Mouse (Mus musculus) forebrain, embryonic 12.5 days (tissue): ENCODE measurements around the gene Syne3. TPM values are rescaled to one million over a fixed set of nuclear protein-coding genes. Genes with fewer than 3 reads are reported as not detected.
A peak's percentile ranks its signal among the peaks of the same experiment; 100 is the strongest.

Experiments
- ATAC-seq: fragments of 200-750 bp; cut with Nextera tagmentation; 2 replicates; pipeline ENCODE4 v1.8.0; 2017; ENCODE audit warnings: moderate TSS enrichment; ENCODE audit not compliant: low FRiP score
- H3K27ac ChIP-seq: fragments of 300-500 bp; sonication (generic); 2 replicates; pipeline ENCODE4 v1.5.1; 2016; ENCODE audit warnings: mild to moderate bottlenecking
- H3K27me3 ChIP-seq: fragments of 300-500 bp; sonication (generic); 2 replicates; pipeline ENCODE4 v1.6.1; 2016; ENCODE audit warnings: mild to moderate bottlenecking
- H3K36me3 ChIP-seq: fragments of 300-500 bp; sonication (generic); replicated peaks from 2 replicates; pipeline ENCODE4 v1.6.1; 2016; ENCODE audit warnings: mild to moderate bottlenecking
- H3K4me1 ChIP-seq: fragments of 300-500 bp; sonication (generic); 2 replicates; pipeline ENCODE4 v1.6.1; 2016
- H3K4me2 ChIP-seq: fragments of 300-500 bp; sonication (generic); 2 replicates; pipeline ENCODE4 v1.6.1; 2016; ENCODE audit warnings: mild to moderate bottlenecking, moderate library complexity
- H3K4me3 ChIP-seq: fragments of 300-500 bp; sonication (generic); replicated peaks from 2 replicates; pipeline ENCODE4 v1.5.1; 2016; ENCODE audit warnings: mild to moderate bottlenecking
- H3K9ac ChIP-seq: fragments of 300-500 bp; sonication (generic); 2 replicates; pipeline ENCODE4 v1.6.1; 2016; ENCODE audit warnings: mild to moderate bottlenecking
- H3K9me3 ChIP-seq: fragments of 300-500 bp; sonication (generic); 2 replicates; pipeline ENCODE4 v1.6.1; 2016
- WGBS: fragments of 180-500 bp; shearing (Covaris S2); methylation state at CpG from one replicate; pipeline ENCODE4 v1.1.7; 2016; 5-methylcytosine and 5-hydroxymethylcytosine counted together
- polyA plus RNA-seq: library from polyadenylated mRNA; unstranded; fragments of >200 nt; fragmentation: Nextera tagmentation; extraction: Ambion mirVana; gene quantifications from 2 replicates; pipeline ENCODE4 v1.2.1, GENCODE M21; 2016

Syne3 gene
- polyA plus RNA-seq, 1 experiment from 2014 or later = 0.13 TPM

DNA sequence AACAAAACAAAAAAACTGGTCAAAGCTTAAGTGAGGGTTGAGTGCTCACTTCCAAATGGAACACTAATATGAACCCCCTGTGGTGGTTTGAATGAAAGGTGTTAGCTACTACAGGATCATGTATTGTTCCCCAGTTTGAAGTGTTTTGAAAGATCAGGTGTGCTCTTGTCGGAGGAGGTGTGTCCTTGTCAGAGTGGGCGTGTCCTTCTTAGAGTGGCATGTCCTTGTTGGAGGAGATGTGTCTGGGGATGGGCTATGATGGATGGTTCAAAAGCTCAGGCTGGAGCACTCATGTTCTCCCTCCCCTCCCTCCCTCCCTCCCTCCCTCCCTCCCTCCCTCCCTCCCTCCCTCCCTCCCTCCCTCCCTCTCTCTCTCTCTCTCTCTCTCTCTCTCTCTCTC lies 61.7 kb downstream of the Syne3 start:
- H3K27ac ChIP-seq = no peak overlapping the region
- 73% methylated on average over 2 of the region's 2 CpGs for WGBS
- no peak overlapping the region for H3K4me2 ChIP-seq
- H3K27me3 ChIP-seq = no peaks in the 10 kb centered on the region
- no peaks in the 10 kb centered on the region for H3K36me3 ChIP-seq
- H3K9me3 ChIP-seq = no peaks in the 10 kb centered on the region
- no peaks in the 10 kb centered on the region for H3K4me1 ChIP-seq
- H3K4me3 ChIP-seq = no peak overlapping the region
- no peak overlapping the region for H3K9ac ChIP-seq
- no peak for ATAC-seq

GRCm38 (mm10) chr12:104946231-104946630 lies 63.4 kb downstream of the Syne3 start:
- no peak for ATAC-seq
- 94% methylated on average over 6 of the region's 6 CpGs for WGBS

GRCm38 (mm10) chr12:104940466-104940865 lies 69.1 kb downstream of the Syne3 start:
- H3K27me3 ChIP-seq = peaks cover 13% of the 10 kb centered on the region; the same call in 1 of the 2 replicates
- H3K4me3 ChIP-seq = no peak overlapping the region
- no peak overlapping the region for H3K4me2 ChIP-seq
- 85% methylated on average over 9 of the region's 9 CpGs for WGBS
- H3K27ac ChIP-seq = no peak overlapping the region
- H3K9ac ChIP-seq = no peak overlapping the region
- ATAC-seq = no peak
- H3K36me3 ChIP-seq = no peaks in the 10 kb centered on the region
- peaks cover 9% of the 10 kb centered on the region; the same call in 1 of the 2 replicates for H3K4me1 ChIP-seq
- no peaks in the 10 kb centered on the region for H3K9me3 ChIP-seq

More at GRCm38 (mm10) chr12:104946231-104946630, 63.4 kb downstream of the Syne3 start:
- no peak overlapping the region for H3K4me2 ChIP-seq
- no peaks in the 10 kb centered on the region for H3K27me3 ChIP-seq
- no peak overlapping the region for H3K27ac ChIP-seq
- no peak overlapping the region for H3K9ac ChIP-seq
- no peaks in the 10 kb centered on the region for H3K36me3 ChIP-seq
- H3K9me3 ChIP-seq = no peaks in the 10 kb centered on the region
- H3K4me3 ChIP-seq = no peak overlapping the region
- no peaks in the 10 kb centered on the region for H3K4me1 ChIP-seq

GRCm38 (mm10) chr12:104940027-104940386 lies 69.6 kb downstream of the Syne3 start:
- Histone ChIP-seq H3K4me2 (no peak overlapping the region), H3K9me3 (no peaks in the 10 kb centered on the region), H3K27ac (no peak overlapping the region), H3K4me1 (peaks cover 9% of the 10 kb centered on the region; the same call in 1 of the 2 replicates), H3K27me3 (peaks cover 13% of the 10 kb centered on the region; the same call in 1 of the 2 replicates), H3K9ac (no peak overlapping the region), H3K4me3 (no peak overlapping the region), H3K36me3 (no peaks in the 10 kb centered on the region)
- peak; percentile 50; the same call in 1 of the 2 replicates for ATAC-seq
- 18% methylated on average over 4 of the region's 4 CpGs for WGBS

DNA sequence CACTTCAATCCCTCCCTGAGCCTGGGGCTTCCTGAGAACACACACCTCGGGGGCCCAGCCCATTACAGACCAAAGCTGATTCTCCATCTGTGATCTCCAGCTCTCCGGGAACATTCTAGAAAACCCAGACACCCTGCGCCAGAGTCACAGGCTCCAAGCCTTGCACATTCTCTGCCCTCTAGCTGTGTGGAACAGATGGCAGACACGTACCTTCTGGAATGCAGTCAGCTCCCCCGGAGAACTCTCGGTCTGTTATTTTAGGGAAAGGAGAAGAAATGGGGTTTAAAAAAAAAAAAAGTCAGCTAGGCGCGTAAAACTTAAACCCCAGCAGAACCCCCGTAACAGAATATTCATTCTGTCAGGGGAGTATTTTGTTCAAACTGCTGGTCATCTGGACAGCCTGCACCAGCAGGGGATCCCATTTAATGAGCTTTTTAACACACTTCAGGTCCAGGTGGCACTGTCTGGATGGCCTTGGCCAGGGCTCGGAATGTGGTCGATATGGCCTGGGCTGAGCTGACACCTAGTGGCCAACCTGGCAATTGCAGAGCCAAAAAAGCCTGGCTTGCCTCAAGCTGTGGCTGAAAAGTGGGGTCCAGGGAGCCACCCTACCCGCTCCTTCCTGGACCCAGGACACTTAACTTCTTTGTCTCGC lies 70.1 kb downstream of the Syne3 start:
- H3K4me2 ChIP-seq = no peak overlapping the region

DNA sequence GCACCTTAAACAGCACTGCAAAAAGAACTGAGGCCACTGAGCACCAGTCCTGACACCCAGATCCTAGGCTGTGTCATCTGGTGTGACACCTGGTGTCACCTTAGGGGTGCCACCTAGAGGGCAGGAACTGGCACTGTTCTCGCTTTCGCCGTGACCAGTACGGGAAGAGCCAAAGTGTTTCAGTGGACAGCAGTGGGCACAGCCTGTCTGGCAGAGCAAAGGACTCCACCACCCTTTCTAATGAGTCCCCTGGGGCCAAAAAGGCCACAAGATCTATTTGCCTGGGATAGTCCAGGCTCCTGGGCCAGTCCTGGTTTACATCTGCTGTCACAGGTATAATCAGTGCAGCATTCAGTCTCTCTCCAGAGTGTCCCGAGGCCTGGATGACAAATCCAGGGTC lies 70.7 kb downstream of the Syne3 start:
- no peaks in the 10 kb centered on the region for H3K36me3 ChIP-seq
- no peak overlapping the region for H3K4me2 ChIP-seq
- H3K4me3 ChIP-seq = no peak overlapping the region
- 67% methylated on average over 5 of the region's 5 CpGs for WGBS
- peaks cover 13% of the 10 kb centered on the region; the same call in 1 of the 2 replicates for H3K27me3 ChIP-seq
- no peaks in the 10 kb centered on the region for H3K9me3 ChIP-seq
- no peak; the same call in 1 of the 2 replicates for ATAC-seq
- H3K27ac ChIP-seq = no peak overlapping the region
- peaks cover 9% of the 10 kb centered on the region; the same call in 1 of the 2 replicates for H3K4me1 ChIP-seq
- no peak overlapping the region for H3K9ac ChIP-seq

More for the DNA sequence above, 70.1 kb downstream of the Syne3 start:
- Histone ChIP-seq H3K4me1 (peaks cover 9% of the 10 kb centered on the region; the same call in 1 of the 2 replicates), H3K27me3 (peaks cover 13% of the 10 kb centered on the region; the same call in 1 of the 2 replicates), H3K27ac (no peak overlapping the region), H3K4me3 (no peak overlapping the region), H3K9me3 (no peaks in the 10 kb centered on the region), H3K36me3 (no peaks in the 10 kb centered on the region), H3K9ac (no peak overlapping the region)
- peak; percentile 69 for ATAC-seq
- WGBS = 33% methylated on average over 13 of the region's 13 CpGs

DNA sequence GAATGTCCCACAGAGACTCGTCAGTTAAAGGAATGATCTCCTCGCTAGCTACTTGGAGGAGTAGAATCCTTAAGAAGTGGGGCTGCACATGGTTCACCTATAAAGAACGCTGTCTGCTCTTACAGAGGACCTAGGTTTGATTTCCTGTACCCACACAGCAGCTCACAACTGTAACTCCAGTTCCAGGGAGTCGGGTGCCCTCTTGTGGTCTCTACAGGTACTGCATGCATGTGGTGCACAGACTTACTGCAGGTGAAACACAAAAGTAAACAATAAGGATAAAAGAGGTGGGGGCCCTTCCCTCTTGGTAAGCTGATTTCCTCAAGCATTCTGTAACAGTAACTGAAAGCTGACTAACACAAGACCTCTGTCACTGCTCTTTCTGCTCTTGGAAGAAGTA lies 73.4 kb downstream of the Syne3 start:
- no peak for ATAC-seq
- no peak overlapping the region for H3K4me3 ChIP-seq
- 69% methylated on average over 4 of the region's 4 CpGs for WGBS

GRCm38 (mm10) chr12:104935144-104935543 lies 74.5 kb downstream of the Syne3 start:
- H3K9ac ChIP-seq = no peak overlapping the region
- H3K27ac ChIP-seq = no peak overlapping the region
- H3K4me3 ChIP-seq = no peak overlapping the region
- WGBS = 97% methylated on average over 8 of the region's 8 CpGs
- peaks cover 13% of the 10 kb centered on the region for H3K27me3 ChIP-seq
- no peak for ATAC-seq
- no peaks in the 10 kb centered on the region for H3K36me3 ChIP-seq
- H3K9me3 ChIP-seq = no peaks in the 10 kb centered on the region
- no peak overlapping the region for H3K4me2 ChIP-seq
- peaks cover 9% of the 10 kb centered on the region; the same call in 1 of the 2 replicates for H3K4me1 ChIP-seq

More for the DNA sequence above, 73.4 kb downstream of the Syne3 start:
- no peaks in the 10 kb centered on the region for H3K9me3 ChIP-seq
- H3K9ac ChIP-seq = no peak overlapping the region
- H3K27me3 ChIP-seq = peaks cover 17% of the 10 kb centered on the region
- H3K36me3 ChIP-seq = no peaks in the 10 kb centered on the region
- peaks cover 9% of the 10 kb centered on the region; the same call in 1 of the 2 replicates for H3K4me1 ChIP-seq
- no peak overlapping the region for H3K4me2 ChIP-seq
- H3K27ac ChIP-seq = no peak overlapping the region

DNA sequence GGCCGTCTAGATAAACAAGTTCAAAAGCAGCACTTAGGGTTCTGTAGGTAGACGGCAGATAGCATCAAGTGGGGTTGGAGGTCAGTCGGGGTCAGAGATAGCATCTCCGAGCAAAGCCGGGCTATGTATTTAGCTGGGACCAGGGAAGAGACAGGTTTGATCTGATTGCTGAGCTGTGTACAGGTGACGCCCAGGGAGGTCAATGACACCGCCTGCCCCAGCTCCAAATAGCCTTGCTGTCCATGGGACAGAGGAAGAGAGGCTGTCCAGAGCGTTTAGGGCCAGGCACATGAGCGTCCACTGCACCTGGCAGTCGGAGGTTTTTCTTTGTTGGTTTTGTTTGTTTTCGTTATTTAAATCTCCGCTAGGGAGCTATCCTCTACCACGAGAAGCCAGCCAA lies 75.8 kb downstream of the Syne3 start:
- Histone ChIP-seq H3K36me3 (no peaks in the 10 kb centered on the region), H3K27ac (no peak overlapping the region), H3K4me3 (no peak overlapping the region), H3K4me1 (no peaks in the 10 kb centered on the region), H3K9me3 (no peaks in the 10 kb centered on the region), H3K9ac (no peak overlapping the region), H3K4me2 (no peak overlapping the region), H3K27me3 (peaks cover 10% of the 10 kb centered on the region)
- WGBS = 82% methylated on average over 13 of the region's 13 CpGs
- no peak for ATAC-seq

DNA sequence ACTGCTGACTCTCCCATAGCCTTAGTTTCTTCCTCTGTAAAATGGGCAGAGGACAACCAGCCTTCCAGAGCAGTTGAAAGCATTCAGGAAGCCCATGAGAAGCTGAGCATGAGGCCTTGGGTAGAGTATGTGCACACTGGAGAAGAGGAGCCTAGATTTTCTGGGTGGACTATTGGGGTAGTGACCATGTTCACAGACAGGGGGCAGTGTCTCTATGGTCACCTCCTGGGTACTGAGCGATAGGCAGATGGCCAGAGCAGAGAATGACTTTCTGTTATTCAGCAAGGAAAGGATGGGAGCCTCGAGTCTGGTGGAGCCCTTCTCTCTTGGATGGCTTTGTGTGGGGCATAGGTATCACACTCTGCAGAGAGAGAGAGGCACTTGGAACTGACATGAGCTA lies 76.4 kb downstream of the Syne3 start:
- H3K4me1 ChIP-seq = no peaks in the 10 kb centered on the region
- ATAC-seq = no peak
- peaks cover 4% of the 10 kb centered on the region for H3K27me3 ChIP-seq
- H3K4me2 ChIP-seq = no peak overlapping the region
- H3K4me3 ChIP-seq = no peak overlapping the region
- 63% methylated on average over 2 of the region's 2 CpGs for WGBS
- H3K9me3 ChIP-seq = no peaks in the 10 kb centered on the region
- no peaks in the 10 kb centered on the region for H3K36me3 ChIP-seq
- no peak overlapping the region for H3K9ac ChIP-seq
- H3K27ac ChIP-seq = no peak overlapping the region

DNA sequence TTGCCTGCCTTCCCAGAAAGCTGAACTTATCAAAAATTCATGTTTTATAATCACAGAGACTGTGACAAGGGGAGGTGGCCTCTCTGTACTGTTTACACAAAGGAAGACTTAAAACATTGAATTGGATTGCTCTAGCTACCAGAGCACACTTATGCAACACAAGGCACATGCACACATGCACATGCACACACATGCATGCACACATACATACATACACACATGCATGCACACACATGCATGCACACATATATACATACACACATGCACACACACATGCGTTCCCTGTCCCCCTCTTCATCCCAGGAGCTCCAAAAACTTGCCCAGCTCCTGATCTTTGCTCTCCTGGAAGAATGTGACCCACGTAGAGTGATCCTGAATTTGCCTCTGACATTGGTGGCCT lies 83.8 kb downstream of the Syne3 start:
- no peak overlapping the region for H3K27ac ChIP-seq
- no peaks in the 10 kb centered on the region for H3K9me3 ChIP-seq
- no peaks in the 10 kb centered on the region for H3K36me3 ChIP-seq
- no peak overlapping the region for H3K4me3 ChIP-seq
- ATAC-seq = no peak
- peaks cover 20% of the 10 kb centered on the region for H3K4me1 ChIP-seq
- WGBS = 81% methylated on average over 2 of the region's 2 CpGs
- no peak overlapping the region for H3K9ac ChIP-seq
- no peak overlapping the region for H3K4me2 ChIP-seq
- no peaks in the 10 kb centered on the region for H3K27me3 ChIP-seq

GRCm38 (mm10) chr12:104925035-104925434 lies 84.6 kb downstream of the Syne3 start:
- Histone ChIP-seq H3K27ac (0 out of 2 replicates have a peak overlapping the region, but pooled peaks have one; percentile 5), H3K4me3 (no peak overlapping the region), H3K9ac (no peak overlapping the region), H3K9me3 (no peaks in the 10 kb centered on the region), H3K4me2 (no peak overlapping the region), H3K36me3 (no peaks in the 10 kb centered on the region), H3K27me3 (no peaks in the 10 kb centered on the region), H3K4me1 (peaks cover 20% of the 10 kb centered on the region)
- WGBS = 74% methylated on average over 5 of the region's 5 CpGs
- ATAC-seq = no peak

DNA sequence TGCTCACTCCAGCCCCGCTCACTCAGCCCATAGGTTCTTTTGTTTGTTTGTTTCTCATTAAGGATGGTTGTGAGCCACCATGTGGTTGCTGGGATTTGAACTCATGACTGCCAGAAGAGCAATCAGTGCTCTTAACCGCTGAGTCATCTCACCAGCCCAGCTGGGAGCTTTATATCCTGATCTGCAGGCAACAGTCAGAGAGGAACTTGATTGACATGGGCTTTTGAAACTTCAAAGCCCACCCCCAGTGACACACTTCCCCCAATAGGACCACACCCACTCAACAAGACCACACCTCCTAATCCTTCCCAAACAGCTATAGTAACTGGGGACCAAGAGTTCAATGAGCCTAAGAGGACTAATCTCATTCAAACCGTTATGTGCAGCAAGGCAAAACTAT lies 85.1 kb downstream of the Syne3 start:
- H3K36me3 ChIP-seq = no peaks in the 10 kb centered on the region
- no peaks in the 10 kb centered on the region for H3K27me3 ChIP-seq
- WGBS = 55% methylated on average over 3 of the region's 3 CpGs
- no peaks in the 10 kb centered on the region for H3K9me3 ChIP-seq
- H3K4me2 ChIP-seq = no peak overlapping the region
- H3K27ac ChIP-seq = no peak overlapping the region
- H3K9ac ChIP-seq = no peak overlapping the region
- peaks cover 20% of the 10 kb centered on the region for H3K4me1 ChIP-seq
- no peak for ATAC-seq
- no peak overlapping the region for H3K4me3 ChIP-seq
